Mouse (Mus musculus) ES-CJ7 (cell line): ENCODE measurements around the gene Fam184a.

ENCODE experiments used
- DNase-seq: peaks from one replicate; pipeline ENCODE4 v3.0.0; 2011; ENCODE audit warnings: low read depth, low spot score

The Fam184a gene

DNA sequence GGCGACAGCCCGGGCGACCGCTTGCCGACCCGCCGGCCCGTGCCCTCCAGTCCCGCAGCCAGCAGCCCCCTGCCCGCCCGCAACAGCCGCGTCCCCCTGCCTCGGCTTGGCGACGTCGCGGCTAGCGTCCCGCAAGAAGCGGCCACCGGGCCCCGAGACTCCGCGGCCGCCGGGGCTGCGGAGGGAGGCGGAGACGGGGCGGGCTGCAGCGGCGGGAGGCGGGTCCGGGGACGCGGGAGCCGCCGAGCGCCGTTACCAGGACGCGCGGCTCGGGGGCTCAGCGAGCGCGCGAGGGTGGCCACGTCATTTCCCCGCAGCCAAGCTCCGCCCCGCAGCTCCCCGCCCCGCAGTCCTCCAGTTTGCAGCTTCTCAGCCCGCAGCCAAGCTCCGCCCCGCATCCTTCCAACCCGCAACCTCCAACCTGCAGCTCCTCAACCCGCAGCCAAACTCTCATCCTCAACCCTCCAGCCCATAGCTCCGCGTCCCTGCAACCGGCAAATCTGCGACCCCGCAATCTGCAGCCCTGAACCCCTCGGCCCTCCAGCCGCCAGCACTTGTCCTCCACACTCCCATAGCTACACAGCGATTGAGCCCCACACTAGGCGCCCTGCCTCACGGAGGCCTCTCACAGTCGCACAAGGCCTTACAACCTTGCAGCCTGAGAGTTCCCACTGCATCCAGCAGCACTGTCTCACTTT, at the start of gene Fam184a:
Fam184a (minus strand) TSS at position 169 of the 698 bp plus-strand sequence.
- peak; percentile 67 for DNase-seq

DNA sequence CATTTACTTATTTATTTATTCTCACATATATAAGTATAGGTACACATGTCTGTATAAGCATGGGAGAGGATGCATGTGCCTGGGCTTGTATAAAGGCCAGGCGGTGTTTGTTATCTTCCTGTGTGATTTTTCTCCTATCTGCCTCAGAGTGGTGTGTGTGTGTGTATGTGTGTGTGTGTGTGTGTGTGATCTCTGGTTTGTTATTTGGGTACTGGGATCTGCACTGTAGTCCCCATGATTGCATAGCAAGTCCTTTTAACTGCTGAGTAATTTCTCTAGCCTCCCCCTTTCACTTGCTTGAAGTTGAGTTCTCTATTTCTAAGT, 45.3 kb upstream of the Fam184a start:
- DNase-seq, result no peak

DNA sequence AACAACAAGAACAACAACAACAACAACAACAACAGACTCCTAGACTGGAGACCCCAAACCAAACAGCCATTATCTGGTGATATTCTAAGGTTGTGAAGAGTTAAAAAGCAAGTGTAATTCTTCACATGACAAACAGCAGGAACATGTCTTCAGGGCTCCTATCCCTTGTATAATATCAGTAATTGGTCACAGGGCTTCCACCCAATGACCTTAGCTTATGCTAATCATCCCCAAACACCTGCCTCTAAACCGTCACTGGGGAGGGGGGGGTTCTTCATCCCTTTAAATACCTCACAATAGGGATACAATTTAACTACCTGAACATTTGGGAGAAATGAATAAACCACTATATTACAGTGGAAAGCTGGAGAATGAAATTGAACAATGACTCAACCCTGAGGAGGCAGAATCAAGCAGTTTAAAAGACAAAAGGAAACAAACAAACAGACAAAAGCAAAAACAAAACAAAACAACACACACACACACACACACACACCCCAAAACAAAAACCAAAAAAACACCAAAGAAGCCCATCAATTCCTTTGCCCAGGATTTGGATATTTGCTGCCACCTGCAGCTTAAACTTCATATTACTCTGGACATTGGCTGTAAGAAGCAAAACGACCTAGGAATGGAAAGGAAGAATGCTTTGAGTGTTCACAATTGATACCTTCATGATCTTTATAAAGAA, 44.8 kb upstream of the Fam184a start:
- DNase-seq, result peak; percentile 6

DNA sequence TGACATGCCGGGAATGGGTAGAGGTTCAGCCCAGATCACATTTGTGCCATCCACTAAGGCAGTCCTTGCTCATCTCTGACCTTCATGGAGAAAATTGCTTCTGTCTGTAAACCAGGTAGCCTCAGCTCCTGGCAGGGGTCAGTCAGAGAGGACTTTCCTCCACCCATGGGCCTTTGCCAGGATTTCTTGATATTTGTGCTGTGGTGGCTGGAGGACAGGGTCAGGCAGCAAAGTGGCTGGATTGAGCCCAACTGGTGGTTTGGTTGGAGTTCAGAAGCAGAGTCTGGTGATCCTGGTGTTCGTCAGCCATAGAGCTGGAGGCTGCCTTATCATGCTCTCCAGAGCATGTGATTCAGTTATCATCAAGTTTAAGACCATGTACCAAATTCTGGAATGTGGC, 40.4 kb upstream of the Fam184a start:
- no peak for DNase-seq

DNA sequence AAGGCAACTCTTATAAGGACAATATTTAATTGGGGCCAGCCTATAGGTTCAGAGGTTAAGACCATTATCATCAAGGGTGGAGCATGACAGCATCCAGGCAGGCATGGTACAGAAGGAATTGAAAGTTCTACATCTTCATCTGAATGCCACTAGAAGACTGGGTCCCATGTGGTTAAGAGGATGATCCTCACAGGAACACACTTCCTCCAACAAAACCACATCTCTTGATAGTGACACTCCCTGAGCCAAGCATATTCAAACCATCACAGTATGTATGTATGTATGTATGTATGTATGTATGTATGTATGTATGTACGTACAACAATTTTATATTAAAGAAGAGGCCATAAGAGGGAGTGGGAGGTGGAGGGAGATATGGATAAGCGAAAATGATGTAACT, 25.7 kb upstream of the Fam184a start:
- no peak for DNase-seq

DNA sequence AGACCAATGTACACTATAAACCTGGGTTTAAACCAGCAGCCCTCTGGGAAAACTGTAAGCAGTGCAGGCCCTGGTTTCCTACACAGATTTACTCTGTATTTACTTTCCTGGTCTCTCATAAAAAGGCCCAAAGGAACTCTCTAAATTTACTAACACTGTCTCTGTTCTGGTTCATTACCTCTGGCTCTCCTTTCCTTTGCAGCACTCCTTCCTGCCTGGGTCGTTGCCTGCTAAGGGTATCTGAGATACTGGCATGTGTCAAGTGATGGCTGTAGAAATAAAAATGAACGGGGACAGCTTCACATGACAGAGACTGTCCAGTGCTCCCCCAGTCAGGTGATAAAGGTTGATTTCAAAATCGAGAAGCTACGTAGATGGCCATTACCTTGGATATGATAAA, 21.8 kb upstream of the Fam184a start:
- DNase-seq, result no peak

DNA sequence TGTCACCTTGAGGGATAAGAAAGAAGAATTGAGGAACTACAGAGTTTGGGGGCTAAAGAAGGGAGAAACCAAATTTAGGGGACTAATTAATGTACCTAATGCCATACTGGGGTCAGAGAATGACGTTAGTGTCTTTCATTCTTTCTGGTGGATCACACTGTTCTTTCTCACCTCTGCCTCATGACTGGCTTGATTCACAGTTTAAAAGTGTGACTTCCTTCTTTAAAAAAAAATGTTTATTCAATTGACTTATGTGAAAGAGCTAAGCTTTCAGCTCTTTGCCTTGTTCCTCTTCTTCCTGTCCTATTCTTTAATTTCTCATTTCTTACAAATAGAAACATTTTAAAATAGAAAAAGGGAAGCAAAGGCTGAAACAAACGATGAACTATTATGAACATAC, 20.6 kb upstream of the Fam184a start:
- no peak for DNase-seq

DNA sequence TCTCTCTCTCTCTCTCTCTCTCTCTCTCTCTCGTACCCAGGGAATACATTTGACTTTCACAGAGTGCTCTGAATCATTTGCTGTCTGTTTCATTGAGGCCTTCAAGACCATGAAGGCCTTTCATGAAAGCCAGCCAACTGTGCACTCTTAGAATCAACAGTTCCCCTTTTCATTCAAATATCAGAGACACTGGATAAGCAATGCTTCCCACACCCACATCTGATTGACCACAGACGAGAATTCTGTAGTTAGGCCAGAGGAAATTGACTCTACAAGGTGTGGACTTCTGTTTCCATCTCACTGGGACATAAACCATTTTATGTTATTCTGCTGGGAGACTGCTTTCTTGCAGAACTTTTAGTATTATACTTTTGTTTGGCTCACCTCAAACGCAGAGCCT, 17.8 kb upstream of the Fam184a start:
- DNase-seq, result no peak

DNA sequence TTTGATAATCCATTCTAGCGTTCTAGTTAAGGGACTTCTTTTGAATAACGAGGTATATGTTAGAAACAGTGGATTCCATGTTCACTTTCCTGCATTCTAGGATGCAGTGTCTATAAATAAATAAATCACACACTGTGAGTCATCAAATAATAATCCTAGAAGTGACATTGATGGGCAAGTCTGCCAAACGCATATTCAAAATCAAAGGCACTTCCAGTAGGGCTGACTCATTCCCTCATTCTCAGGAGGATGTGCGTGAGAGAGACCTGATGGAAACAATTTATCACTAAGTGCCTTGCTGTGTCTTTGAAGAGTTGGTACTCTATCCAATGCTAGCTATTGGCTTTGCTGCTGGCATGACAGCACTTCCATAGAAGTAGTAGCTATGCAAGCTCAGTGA, 14.5 kb upstream of the Fam184a start:
- DNase-seq, result no peak

DNA sequence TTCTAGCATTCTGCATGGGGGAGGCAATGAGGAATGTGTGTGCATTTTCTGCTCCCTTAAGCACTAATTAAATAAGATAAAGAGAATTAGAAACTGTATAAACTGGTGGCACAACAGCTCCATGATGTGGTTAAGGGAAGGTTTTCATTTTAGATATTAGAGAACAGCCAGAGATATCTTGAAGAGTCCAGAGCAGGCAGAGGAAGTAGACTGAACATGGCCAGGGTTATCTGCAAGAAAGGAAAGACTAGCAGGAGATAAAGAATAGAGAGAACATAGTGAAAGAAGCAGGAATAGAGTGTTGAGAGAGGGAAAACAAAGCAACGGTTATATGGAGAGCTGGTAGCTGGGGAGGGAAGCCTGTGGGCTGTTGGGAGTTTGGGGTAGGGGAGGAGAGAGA, 1.8 kb upstream of the Fam184a start:
- no peak for DNase-seq

DNA sequence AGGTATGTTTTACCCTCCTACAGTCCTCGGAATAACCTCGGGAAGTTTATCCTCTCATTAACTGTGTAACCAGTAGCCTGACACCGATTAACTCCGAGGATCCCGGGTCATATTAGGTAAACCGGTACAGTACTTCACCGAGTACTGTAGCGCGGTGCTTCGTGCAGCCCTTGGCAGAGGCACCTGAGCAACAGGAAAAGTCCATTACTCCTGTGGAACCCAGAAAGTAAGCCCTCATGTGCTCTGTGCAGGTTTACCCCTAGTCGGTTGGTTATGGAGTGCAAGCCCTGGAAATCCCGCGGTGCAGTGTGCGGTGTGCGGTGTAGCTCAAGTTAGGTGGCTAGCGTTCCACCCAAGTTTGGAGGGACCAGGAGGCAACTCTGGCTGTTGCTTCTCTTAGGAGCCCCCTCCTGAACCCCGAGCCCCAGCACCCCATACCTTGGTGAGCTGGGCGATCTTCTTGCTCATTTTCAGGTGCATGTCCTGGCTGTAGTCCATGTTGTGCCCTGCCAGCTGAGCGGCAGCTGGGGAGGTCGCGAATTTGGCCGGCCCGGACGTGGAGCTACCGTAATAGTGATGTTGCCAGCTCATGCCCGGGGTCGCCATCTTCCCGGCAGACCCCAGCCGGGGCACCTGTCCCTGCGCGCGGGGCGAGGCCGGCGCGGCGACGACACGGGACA, 508 bp downstream of the Fam184a start:
- peak; percentile 18 for DNase-seq

DNA sequence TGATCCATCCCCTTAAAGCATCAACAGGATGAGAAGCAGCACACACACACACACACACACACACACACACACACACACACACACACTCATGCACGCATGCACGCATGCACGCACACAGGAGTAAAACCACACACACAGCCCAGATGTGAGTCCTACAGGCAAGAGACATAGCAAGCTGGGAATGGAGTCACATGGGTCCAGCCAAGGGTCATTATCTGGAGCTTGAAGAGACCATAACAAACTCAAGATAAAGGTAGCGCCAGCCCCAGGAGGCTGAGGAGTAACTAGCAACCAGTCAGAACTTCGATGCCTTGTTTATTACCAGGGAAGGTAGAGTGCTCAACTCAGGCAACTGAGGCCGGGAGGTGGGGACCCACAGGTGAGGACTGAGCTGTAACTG, 4.9 kb downstream of the Fam184a start:
- DNase-seq, result no peak

DNA sequence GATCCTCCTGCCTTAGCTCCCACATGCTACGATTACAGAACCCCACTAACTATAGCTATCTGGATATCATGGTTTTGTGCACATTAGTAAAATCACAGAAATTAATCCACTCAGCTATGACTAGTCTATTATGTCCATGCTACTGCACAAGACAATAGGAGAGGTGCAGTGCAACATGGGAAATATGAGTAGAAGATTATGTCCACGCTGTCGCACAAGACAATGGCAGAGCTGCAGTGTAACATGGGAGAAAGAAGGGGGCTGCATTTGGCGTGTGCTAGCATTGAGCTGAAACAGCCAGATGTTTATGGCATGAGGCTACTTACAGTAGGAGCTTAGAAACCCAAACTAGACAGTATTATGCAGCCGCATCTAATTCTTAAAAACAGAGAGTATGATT, 8.0 kb downstream of the Fam184a start:
- DNase-seq, result no peak

DNA sequence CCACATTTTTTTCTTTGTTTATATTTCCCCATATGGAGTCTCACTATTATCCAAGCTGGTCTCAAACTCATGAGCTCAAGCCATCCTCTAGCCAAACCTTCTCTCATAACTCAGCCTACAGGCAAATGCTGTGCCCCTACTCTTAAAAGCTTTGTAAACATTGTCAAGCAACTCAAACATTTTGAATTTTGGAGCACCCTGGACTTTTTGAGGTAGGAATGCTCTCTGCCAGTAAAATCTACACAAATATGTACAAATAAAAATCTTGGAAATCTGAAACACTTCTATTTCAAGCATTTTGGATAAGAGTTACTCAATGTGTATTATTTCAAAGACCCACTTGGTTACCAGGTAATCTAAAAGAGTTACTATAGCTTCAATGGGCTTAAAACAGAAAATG, 10.9 kb downstream of the Fam184a start:
- DNase-seq, result no peak

DNA sequence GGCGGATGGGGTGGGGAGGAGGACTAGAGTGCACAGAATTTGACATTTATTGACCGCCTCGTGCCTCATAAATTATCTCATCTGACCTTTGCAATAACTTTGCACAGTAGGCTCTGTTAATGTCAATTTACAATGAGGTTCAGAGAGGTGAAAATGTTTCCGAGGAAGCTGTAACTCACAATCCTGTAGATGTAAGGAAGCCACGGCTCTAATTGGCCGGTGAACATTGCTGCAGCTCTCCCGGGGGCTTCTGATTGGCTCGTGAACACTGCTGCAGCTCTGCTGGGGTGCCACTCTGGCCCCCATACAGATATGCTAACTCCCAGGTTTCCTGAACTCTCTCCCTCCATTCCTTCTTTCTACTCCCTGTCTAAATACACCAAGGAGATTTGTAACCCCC, 12.1 kb downstream of the Fam184a start:
- no peak for DNase-seq

DNA sequence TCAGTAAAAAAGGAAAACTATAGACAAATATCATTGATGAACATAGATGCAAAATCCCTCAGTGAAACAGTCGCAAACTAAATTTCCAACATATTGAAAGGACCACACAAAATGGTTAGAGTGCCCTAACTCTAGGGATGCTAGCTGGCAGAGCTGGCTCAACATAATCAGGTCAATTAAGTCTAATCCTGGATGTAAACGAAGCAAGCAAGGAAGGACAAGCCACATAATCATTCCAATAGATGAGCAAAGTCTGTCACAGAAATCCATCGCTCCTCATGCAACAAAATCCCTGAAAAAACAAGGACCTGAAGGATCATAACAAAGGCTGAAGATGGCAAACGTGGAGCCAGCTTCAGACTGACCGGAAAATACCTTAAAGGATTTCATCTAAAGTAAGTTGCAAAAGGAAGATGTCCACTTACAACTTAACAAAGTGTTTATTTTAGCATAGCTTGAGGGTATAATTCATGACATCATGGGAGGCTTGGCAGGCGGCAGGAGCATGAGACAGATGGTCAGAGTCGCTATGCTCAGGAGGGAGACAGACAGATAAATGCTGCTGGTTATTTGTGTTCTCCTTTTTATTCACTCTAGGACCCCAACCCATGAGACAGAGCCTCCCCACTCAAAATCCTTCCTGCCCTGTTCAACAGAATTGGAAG, 15.6 kb downstream of the Fam184a start:
- no peak for DNase-seq

DNA sequence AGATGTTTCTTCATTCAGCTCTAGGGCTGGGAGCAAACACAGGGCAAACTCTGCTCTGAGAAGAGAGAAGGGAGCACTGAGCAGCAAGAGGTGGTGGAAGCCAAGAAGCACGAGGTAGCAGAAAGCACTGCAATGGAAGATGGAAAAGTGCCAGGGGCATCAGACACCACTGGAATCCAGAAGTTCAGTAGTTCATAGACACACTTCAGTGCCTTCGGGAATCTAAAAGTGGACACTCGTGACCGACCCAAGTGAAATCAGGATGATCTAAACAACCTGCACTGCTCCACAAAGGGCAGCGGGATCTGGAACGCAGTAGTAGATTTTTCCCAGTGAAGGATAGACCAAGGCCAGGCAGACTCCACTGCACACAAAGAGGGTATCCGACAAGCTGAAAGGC, 18.6 kb downstream of the Fam184a start:
- no peak for DNase-seq

DNA sequence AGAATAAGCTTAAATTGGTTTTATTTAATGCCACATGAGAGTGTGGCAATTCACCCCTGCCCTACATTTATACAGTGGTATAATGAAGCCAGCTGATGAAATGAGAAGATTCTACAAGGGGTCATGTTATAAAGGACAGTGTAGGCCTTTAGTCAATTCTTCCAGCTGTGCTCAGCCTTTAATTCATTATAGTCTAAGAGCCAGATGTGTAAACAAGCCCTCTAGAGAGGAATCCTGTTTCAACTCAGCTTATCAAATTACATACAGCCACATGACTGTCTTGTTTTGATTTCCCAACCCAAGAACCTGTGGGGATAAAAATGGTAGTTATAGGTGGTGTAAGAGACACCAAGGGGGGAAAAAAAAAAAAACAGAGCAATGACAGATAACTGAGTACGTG, 22.0 kb downstream of the Fam184a start:
- DNase-seq, result no peak

DNA sequence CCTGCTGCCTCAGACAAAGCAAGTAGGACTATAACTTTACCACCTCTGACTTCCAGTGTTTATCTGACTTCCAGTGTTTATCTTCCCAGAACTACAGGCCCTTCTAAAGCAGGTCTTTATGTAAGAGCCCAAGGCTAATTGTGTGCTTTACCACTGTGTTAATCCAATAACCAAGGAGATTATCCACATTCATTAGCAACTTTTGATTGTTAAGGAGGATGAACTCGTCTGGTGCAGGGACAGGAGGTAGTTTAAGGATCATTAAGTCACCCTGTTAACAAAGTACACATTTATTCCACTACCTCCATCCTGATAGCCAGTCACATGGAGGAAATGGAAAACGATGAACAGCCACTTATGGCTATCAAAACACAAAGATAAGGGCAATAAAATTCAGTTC, 25.6 kb downstream of the Fam184a start:
- DNase-seq, result no peak

DNA sequence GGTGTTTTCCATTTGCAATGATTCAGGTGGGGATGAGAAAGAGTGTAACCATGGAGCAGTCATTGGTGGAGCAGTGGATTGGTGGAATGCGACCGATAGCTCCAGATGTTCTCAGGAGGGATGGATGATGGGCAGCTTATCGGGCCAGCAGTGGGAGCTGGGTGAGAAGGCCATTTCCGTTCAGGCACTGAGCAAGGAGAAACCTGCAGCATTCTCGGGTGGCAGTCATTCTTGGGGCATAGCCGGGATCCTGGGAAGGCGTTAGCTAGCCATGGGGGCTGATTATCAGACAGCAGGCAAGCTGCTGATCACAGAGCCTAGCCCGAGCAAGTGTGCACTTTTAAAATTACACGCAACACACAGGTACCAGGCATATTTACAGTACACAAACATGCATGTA, 46.4 kb downstream of the Fam184a start:
- DNase-seq, result no peak

DNA sequence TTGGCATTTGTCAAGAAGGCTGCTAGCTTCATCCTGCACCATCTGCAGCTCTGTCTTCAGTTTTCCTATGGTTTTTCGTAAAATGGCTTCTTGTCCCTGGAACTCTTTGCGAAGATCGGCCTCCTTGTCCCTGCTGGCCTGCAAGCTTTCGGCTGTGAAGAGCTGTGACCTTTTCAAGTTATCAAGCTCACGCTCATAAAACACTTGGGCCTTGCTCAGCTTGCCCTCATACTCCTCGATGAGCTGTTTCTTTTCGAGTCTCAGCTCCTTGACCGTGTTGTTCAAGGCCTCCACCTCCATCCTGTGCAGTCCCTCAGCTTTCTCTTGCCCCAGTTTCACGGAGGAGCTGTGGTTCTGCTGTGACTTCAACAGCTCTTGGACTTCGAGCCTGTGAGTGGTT, 52.4 kb downstream of the Fam184a start:
- DNase-seq, result no peak

DNA sequence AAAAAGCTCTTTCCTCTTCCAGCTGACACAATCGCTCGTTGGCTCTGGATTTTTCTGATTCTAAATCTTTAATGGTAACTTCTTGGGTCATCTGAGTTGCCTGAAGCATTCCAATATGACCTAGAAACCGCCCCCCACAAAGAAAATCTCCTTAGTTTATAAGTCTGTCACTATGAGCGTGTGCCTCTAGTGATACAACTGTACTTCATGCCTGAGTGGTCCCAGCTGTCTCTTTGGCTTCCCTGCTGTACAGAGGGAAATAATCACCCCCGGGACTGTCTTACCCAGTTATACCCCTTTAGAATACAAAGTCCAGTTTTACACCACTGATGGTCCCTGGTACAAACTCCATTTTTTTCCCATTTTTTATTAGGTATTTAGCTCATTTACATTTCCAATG, 56.2 kb downstream of the Fam184a start:
- no peak for DNase-seq

DNA sequence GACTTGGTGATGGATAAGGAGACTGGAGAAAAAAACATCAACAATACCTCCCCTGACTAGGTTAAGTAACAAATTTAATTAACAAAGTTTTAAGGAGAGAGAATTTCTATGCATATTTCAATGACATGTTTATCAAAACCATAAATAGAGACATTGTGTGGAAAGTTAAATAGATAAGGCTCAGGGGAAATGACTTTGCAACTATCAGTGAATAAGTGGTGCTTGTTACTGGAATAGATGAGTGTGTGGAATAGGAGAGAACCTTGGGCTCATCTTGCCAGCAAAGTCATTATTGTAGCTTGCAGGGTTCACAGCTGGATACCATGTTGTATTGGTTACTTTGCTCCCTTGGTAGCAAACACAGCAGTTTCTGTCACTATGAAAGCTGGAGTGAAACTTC, 59.7 kb downstream of the Fam184a start:
- no peak for DNase-seq
